Mouse (Mus musculus): ENCODE measurements around the gene Dbx2. TPM values are rescaled to one million over a fixed set of nuclear protein-coding genes. Genes with fewer than 3 reads are reported as not detected.
A peak's percentile ranks its signal among the peaks of the same experiment; 100 is the strongest.

The Dbx2 gene
- polyA plus RNA-seq, 1 experiment from 2014 or later: 13.7 TPM

DNA sequence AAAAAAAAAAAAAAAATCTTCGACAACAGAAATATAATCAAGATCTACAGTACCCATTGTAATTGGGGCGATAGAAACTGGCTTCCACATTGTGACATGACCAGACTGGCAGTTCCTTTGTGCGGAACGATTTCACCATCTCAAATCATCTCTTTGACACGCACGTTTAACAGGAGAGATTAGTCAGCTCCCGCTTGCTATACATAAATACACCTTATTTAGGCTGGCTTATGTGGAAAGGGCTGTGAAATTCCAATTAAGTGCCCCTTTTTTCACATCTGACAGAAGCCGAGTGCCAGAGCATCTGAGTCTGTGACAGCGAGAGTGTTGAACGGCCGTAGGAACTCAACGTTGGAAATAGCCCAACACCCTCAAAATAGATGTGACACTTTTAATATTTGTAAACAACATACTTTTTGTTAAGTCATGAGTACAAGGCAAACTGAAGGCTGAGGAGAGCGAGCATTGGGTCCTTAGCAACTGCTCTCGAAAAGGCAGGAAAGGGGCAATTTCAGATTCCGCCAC lies 12.2 kb downstream of the Dbx2 start:
- no peak for ATAC-seq (ENCODE audit: low read depth)
- H3K4me2 ChIP-seq (ENCODE audit: low read depth, low read length): no peak overlapping the region
- peaks cover 13% of the 10 kb centered on the region for H3K4me1 ChIP-seq (ENCODE audit: control insufficient read depth, insufficient read depth, low read length)
- H3K9me3 ChIP-seq (ENCODE audit: control insufficient read depth, low read length): no peaks in the 10 kb centered on the region
- H3K36me3 ChIP-seq (ENCODE audit: control insufficient read depth, insufficient read depth, low read length): no peaks in the 10 kb centered on the region
- peaks cover 57% of the 10 kb centered on the region for H3K27me3 ChIP-seq (ENCODE audit: control insufficient read depth, insufficient read depth, low read length)
- H3K9ac ChIP-seq (replicated peaks; ENCODE audit: low read depth, low read length): no peak overlapping the region
- no peak overlapping the region for H3K4me3 ChIP-seq (ENCODE audit: low read depth, low read length)
- H3K27ac ChIP-seq (ENCODE audit: low read depth, low read length): no peak overlapping the region
- 39% methylated on average over 15 of the region's 15 CpGs for WGBS

DNA sequence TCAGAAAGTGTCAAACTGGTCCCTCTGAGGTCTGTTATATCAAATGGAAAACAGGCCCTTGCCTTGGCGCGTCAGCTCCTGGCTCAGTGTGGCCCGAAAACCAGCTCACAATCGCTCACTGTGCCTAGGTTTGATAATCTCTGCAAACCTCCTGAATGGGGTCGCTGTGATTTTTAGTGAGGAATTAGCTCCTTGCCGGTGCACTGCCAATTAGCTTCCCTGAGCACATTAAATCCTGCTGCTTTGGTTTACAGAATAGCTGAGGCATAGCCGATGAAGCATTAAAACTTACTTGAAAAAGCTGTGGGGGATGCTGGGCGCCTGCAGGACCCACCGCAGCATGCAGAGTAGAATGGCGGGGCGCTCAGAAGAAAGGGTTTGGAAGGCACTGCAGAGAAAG lies 15.4 kb downstream of the Dbx2 start:
- Histone ChIP-seq H3K27ac (ENCODE audit: low read depth, low read length) (no peak overlapping the region), H3K4me1 (ENCODE audit: control insufficient read depth, insufficient read depth, low read length) (peaks cover 15% of the 10 kb centered on the region), H3K4me3 (ENCODE audit: low read depth, low read length) (no peak overlapping the region), H3K4me2 (ENCODE audit: low read depth, low read length) (no peak overlapping the region), H3K9me3 (ENCODE audit: control insufficient read depth, low read length) (no peaks in the 10 kb centered on the region), H3K36me3 (ENCODE audit: control insufficient read depth, insufficient read depth, low read length) (no peaks in the 10 kb centered on the region), H3K9ac (replicated peaks; ENCODE audit: low read depth, low read length) (no peak overlapping the region), H3K27me3 (ENCODE audit: control insufficient read depth, insufficient read depth, low read length) (peaks cover 44% of the 10 kb centered on the region)
- WGBS: 6% methylated on average over 11 of the region's 11 CpGs
- peak; percentile 51; the same call in 1 of the 2 replicates for ATAC-seq (ENCODE audit: low read depth)

GRCm38 (mm10) chr15:95639829-95640134 lies 16.0 kb downstream of the Dbx2 start:
- 15% methylated on average over 9 of the region's 9 CpGs for WGBS
- Histone ChIP-seq H3K36me3 (ENCODE audit: control insufficient read depth, insufficient read depth, low read length) (no peaks in the 10 kb centered on the region), H3K9me3 (ENCODE audit: control insufficient read depth, low read length) (no peaks in the 10 kb centered on the region), H3K4me3 (ENCODE audit: low read depth, low read length) (no peak overlapping the region), H3K4me2 (ENCODE audit: low read depth, low read length) (0 out of 2 replicates have a peak overlapping the region, but pooled peaks have one; percentile 21), H3K4me1 (ENCODE audit: control insufficient read depth, insufficient read depth, low read length) (peaks cover 15% of the 10 kb centered on the region), H3K9ac (replicated peaks; ENCODE audit: low read depth, low read length) (no peak overlapping the region), H3K27ac (ENCODE audit: low read depth, low read length) (no peak overlapping the region), H3K27me3 (ENCODE audit: control insufficient read depth, insufficient read depth, low read length) (peaks cover 45% of the 10 kb centered on the region)
- peak; percentile 24; the same call in 1 of the 2 replicates for ATAC-seq (ENCODE audit: low read depth)

DNA sequence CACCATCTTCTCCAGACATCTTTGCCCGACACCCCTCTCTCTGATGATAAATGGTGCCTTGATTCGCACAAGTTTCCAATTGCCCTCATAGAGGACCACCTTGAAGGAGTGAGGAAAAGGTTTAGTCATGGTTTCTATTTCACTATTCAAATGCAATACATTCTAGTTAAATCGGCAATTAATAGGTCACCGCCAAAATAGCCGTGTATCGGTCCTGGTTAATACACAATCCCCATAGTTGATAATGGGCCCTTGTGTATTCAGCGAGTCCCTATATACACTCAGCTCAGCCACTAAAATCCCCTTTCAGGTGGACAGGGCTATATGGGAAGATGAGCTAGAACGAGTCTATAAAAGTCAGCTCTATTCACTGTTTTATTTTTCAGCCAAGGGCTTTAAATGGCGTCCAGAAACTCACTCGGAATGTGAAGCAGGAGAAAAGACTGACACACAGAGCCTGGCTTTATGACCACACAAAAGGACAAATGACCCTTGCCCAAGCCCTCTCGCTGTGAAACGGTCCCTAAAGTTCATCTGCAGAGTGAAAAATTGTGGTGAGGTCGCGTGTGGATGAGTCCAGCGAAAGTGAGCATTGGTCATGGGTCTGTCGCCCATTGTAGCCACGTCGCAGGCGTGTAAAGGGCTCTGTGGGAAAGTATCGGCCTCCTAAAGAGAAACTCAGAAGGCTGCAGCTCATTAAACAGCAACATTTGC lies 16.5 kb downstream of the Dbx2 start:
- 11% methylated on average over 20 of the region's 20 CpGs for WGBS
- H3K27me3 ChIP-seq (ENCODE audit: control insufficient read depth, insufficient read depth, low read length): peaks cover 49% of the 10 kb centered on the region
- H3K4me1 ChIP-seq (ENCODE audit: control insufficient read depth, insufficient read depth, low read length): peaks cover 15% of the 10 kb centered on the region
- peak overlapping the region; percentile 21; the same call in 1 of the 2 replicates for H3K4me2 ChIP-seq (ENCODE audit: low read depth, low read length)
- H3K27ac ChIP-seq (ENCODE audit: low read depth, low read length): no peak overlapping the region
- peak; percentile 85 for ATAC-seq (ENCODE audit: low read depth)
- H3K4me3 ChIP-seq (ENCODE audit: low read depth, low read length): 0 out of 2 replicates have a peak overlapping the region, but pooled peaks have one; percentile 3
- no peaks in the 10 kb centered on the region for H3K9me3 ChIP-seq (ENCODE audit: control insufficient read depth, low read length)
- no peaks in the 10 kb centered on the region for H3K36me3 ChIP-seq (ENCODE audit: control insufficient read depth, insufficient read depth, low read length)
- no peak overlapping the region for H3K9ac ChIP-seq (replicated peaks; ENCODE audit: low read depth, low read length)

DNA sequence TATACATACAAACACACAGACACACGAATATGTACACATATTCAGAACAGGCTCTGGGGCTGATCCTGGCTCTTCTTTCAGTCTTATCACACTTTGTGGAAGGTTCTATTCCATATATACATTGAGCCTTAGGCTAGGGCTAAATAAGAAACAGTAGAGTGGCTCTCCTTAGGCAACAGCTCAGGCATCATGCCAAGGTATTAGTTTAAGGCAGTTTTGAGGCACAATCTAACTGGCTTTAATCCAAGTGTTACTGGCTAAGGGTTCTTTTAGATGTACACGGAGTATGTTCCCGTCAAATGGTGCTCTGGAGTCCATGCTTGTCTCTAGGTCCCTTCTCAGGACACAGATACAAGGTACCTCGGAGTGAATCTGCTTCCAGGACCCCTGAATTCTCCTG lies 31.4 kb downstream of the Dbx2 start:
- ATAC-seq (ENCODE audit: low read depth): no peak
- no peak overlapping the region for H3K27ac ChIP-seq (ENCODE audit: low read depth, low read length)
- no peak overlapping the region for H3K9ac ChIP-seq (replicated peaks; ENCODE audit: low read depth, low read length)
- no peaks in the 10 kb centered on the region for H3K36me3 ChIP-seq (ENCODE audit: control insufficient read depth, insufficient read depth, low read length)
- H3K9me3 ChIP-seq (ENCODE audit: control insufficient read depth, low read length): no peaks in the 10 kb centered on the region
- no peaks in the 10 kb centered on the region for H3K27me3 ChIP-seq (ENCODE audit: control insufficient read depth, insufficient read depth, low read length)
- WGBS: 89% methylated on average over 4 of the region's 4 CpGs
- no peak overlapping the region for H3K4me3 ChIP-seq (ENCODE audit: low read depth, low read length)
- no peak overlapping the region for H3K4me2 ChIP-seq (ENCODE audit: low read depth, low read length)
- H3K4me1 ChIP-seq (ENCODE audit: control insufficient read depth, insufficient read depth, low read length): no peaks in the 10 kb centered on the region

- no peaks in the 10 kb centered on the region for H3K4me1 ChIP-seq (ENCODE audit: control insufficient read depth, insufficient read depth, low read length)
- no peak overlapping the region for H3K27ac ChIP-seq (ENCODE audit: low read depth, low read length)
- H3K27me3 ChIP-seq (ENCODE audit: control insufficient read depth, insufficient read depth, low read length): no peaks in the 10 kb centered on the region
- ATAC-seq (ENCODE audit: low read depth): no peak
- WGBS: 66% methylated on average over 8 of the region's 8 CpGs
- H3K36me3 ChIP-seq (ENCODE audit: control insufficient read depth, insufficient read depth, low read length): no peaks in the 10 kb centered on the region
- no peak overlapping the region for H3K9ac ChIP-seq (replicated peaks; ENCODE audit: low read depth, low read length)
- H3K9me3 ChIP-seq (ENCODE audit: control insufficient read depth, low read length): no peaks in the 10 kb centered on the region
- H3K4me2 ChIP-seq (ENCODE audit: low read depth, low read length): no peak overlapping the region
- H3K4me3 ChIP-seq (ENCODE audit: low read depth, low read length): no peak overlapping the region
Measured at GRCm38 (mm10) chr15:95622797-95623196, 33.0 kb downstream of the Dbx2 start.

DNA sequence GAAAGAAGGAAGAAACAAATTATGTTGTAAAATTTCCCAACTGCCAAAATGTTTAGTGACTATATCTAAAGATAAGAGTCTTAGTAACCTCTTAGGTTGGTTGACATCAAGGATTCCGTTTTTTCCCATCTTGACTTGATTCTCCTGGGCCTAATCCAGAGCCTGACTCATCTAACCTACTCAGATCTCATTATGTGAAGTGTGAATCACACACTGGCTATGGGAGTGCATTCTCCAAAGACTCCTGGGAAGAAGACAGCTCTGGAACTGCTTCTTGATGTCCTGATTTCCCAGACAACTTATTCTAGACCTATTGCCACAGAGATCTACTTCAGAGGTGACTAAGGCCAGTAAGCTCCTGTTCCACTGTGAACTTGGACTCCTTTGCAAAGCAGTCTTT lies 43.2 kb downstream of the Dbx2 start:
- WGBS: 86% methylated on average over 1 of the region's 1 CpGs
- Histone ChIP-seq H3K27me3 (ENCODE audit: control insufficient read depth, insufficient read depth, low read length) (no peaks in the 10 kb centered on the region), H3K4me3 (ENCODE audit: low read depth, low read length) (no peak overlapping the region), H3K4me2 (ENCODE audit: low read depth, low read length) (no peak overlapping the region), H3K4me1 (ENCODE audit: control insufficient read depth, insufficient read depth, low read length) (no peaks in the 10 kb centered on the region), H3K9me3 (ENCODE audit: control insufficient read depth, low read length) (no peaks in the 10 kb centered on the region), H3K27ac (ENCODE audit: low read depth, low read length) (no peak overlapping the region), H3K9ac (replicated peaks; ENCODE audit: low read depth, low read length) (no peak overlapping the region), H3K36me3 (ENCODE audit: control insufficient read depth, insufficient read depth, low read length) (no peaks in the 10 kb centered on the region)
- ATAC-seq (ENCODE audit: low read depth): no peak

GRCm38 (mm10) chr15:95601179-95601578 lies 54.6 kb downstream of the Dbx2 start:
- no peak for ATAC-seq (ENCODE audit: low read depth)
- no peaks in the 10 kb centered on the region for H3K36me3 ChIP-seq (ENCODE audit: control insufficient read depth, insufficient read depth, low read length)
- no peak overlapping the region for H3K4me2 ChIP-seq (ENCODE audit: low read depth, low read length)
- no peak overlapping the region for H3K4me3 ChIP-seq (ENCODE audit: low read depth, low read length)
- 80% methylated on average over 6 of the region's 6 CpGs for WGBS
- H3K9me3 ChIP-seq (ENCODE audit: control insufficient read depth, low read length): no peaks in the 10 kb centered on the region
- no peak overlapping the region for H3K27ac ChIP-seq (ENCODE audit: low read depth, low read length)
- no peaks in the 10 kb centered on the region for H3K4me1 ChIP-seq (ENCODE audit: control insufficient read depth, insufficient read depth, low read length)
- H3K27me3 ChIP-seq (ENCODE audit: control insufficient read depth, insufficient read depth, low read length): no peaks in the 10 kb centered on the region
- no peak overlapping the region for H3K9ac ChIP-seq (replicated peaks; ENCODE audit: low read depth, low read length)

DNA sequence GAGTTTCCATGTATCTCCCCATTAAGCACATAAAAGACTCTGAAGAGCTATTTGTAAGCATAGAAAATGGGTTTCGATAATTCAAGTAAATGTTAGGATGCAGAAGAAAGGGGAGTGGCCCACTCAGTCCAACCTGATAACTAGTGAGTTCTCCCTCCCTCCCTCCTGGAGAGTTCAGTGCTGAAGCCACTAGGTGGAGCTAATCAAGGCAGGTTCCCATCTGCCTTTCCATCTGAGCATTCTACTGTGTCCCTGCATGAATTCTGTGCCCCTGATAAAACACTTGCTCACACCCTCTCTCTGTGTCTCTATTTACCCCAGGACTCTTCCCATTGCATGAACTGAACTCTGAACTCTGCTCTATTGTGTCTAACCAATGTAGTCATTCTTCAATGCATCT lies 57.1 kb downstream of the Dbx2 start:
- WGBS: 74% methylated on average over 1 of the region's 1 CpGs
- H3K4me2 ChIP-seq (ENCODE audit: low read depth, low read length): no peak overlapping the region
- no peaks in the 10 kb centered on the region for H3K36me3 ChIP-seq (ENCODE audit: control insufficient read depth, insufficient read depth, low read length)
- ATAC-seq (ENCODE audit: low read depth): no peak; the same call in 1 of the 2 replicates
- no peaks in the 10 kb centered on the region for H3K27me3 ChIP-seq (ENCODE audit: control insufficient read depth, insufficient read depth, low read length)
- no peak overlapping the region for H3K4me3 ChIP-seq (ENCODE audit: low read depth, low read length)
- no peak overlapping the region for H3K9ac ChIP-seq (replicated peaks; ENCODE audit: low read depth, low read length)
- no peaks in the 10 kb centered on the region for H3K9me3 ChIP-seq (ENCODE audit: control insufficient read depth, low read length)
- no peak overlapping the region for H3K27ac ChIP-seq (ENCODE audit: low read depth, low read length)
- no peaks in the 10 kb centered on the region for H3K4me1 ChIP-seq (ENCODE audit: control insufficient read depth, insufficient read depth, low read length)
